Mouse (Mus musculus) cerebellum, postnatal 4 days (tissue): ENCODE data around the gene Slc5a3.

Experiments
- DNase-seq, 2 experiments: peaks; one replicate each; pipeline ENCODE4 v3.0.0; 2022; ENCODE audit warnings: low spot score in 2 of 2, mixed read lengths in 1 of 2

The Slc5a3 gene

GRCm38 (mm10) chr16:92120899-92121531 is 62.9 kb downstream of the Slc5a3 start:
- DNase-seq, result no peak

GRCm38 (mm10) chr16:92127226-92127625 is 69.1 kb downstream of the Slc5a3 start:
- DNase-seq, result no peak

GRCm38 (mm10) chr16:92127666-92128065 is 69.5 kb downstream of the Slc5a3 start:
- DNase-seq, result no peak

GRCm38 (mm10) chr16:92129843-92130242 is 71.7 kb downstream of the Slc5a3 start:
- DNase-seq, result no peak

- no peak for DNase-seq
These were observed 74.4 kb downstream of the Slc5a3 start for GRCm38 (mm10) chr16:92132511-92132910.

- no peak for DNase-seq
These were observed 76.1 kb downstream of the Slc5a3 start for GRCm38 (mm10) chr16:92134148-92134764.

GRCm38 (mm10) chr16:92136275-92136674 is 78.2 kb downstream of the Slc5a3 start:
- no peak for DNase-seq
